Mouse (Mus musculus): ENCODE measurements around the gene Adamtsl3. TPM values are rescaled to one million over a fixed set of nuclear protein-coding genes. Genes with fewer than 3 reads are reported as not detected.

Gene Adamtsl3
- polyA plus RNA-seq, 1 experiment from 2014 or later, result 1.8 TPM

GRCm38 (mm10) chr7:82364567-82364966 lies 29.1 kb downstream of the Adamtsl3 start:
- H3K4me3 ChIP-seq (replicated peaks), result no peak overlapping the region
- H3K27me3 ChIP-seq (replicated peaks), result no peaks in the 10 kb centered on the region
- no peaks in the 10 kb centered on the region for H3K9me3 ChIP-seq (replicated peaks)
- no peaks in the 10 kb centered on the region for H3K4me1 ChIP-seq
- WGBS, result 89% methylated on average over 3 of the region's 3 CpGs
- no peak for ATAC-seq (ENCODE audit: low FRiP score)
- H3K27ac ChIP-seq (replicated peaks), result no peak overlapping the region
- H3K4me2 ChIP-seq, result no peak overlapping the region
- no peaks in the 10 kb centered on the region for H3K36me3 ChIP-seq
- H3K9ac ChIP-seq (replicated peaks), result no peak overlapping the region

- Histone ChIP-seq H3K9ac (replicated peaks) (no peak overlapping the region), H3K27me3 (replicated peaks) (no peaks in the 10 kb centered on the region), H3K36me3 (no peaks in the 10 kb centered on the region), H3K4me1 (no peaks in the 10 kb centered on the region), H3K4me3 (replicated peaks) (no peak overlapping the region), H3K4me2 (no peak overlapping the region), H3K9me3 (replicated peaks) (no peaks in the 10 kb centered on the region), H3K27ac (replicated peaks) (no peak overlapping the region)
- 85% methylated on average over 4 of the region's 4 CpGs for WGBS
- no peak for ATAC-seq (ENCODE audit: low FRiP score)
Measured at GRCm38 (mm10) chr7:82366056-82366455, 30.6 kb downstream of the Adamtsl3 start.

GRCm38 (mm10) chr7:82366471-82366870 lies 31.0 kb downstream of the Adamtsl3 start:
- 82% methylated on average over 5 of the region's 5 CpGs for WGBS
- Histone ChIP-seq H3K36me3 (no peaks in the 10 kb centered on the region), H3K27me3 (replicated peaks) (no peaks in the 10 kb centered on the region), H3K9ac (replicated peaks) (no peak overlapping the region), H3K27ac (replicated peaks) (no peak overlapping the region), H3K9me3 (replicated peaks) (no peaks in the 10 kb centered on the region), H3K4me1 (no peaks in the 10 kb centered on the region), H3K4me3 (replicated peaks) (no peak overlapping the region), H3K4me2 (no peak overlapping the region)
- ATAC-seq (ENCODE audit: low FRiP score), result no peak

- H3K4me2 ChIP-seq, result no peak overlapping the region
- no peak overlapping the region for H3K9ac ChIP-seq (replicated peaks)
- WGBS, result 56% methylated on average over 2 of the region's 2 CpGs
- no peaks in the 10 kb centered on the region for H3K36me3 ChIP-seq
- no peaks in the 10 kb centered on the region for H3K4me1 ChIP-seq
- H3K27ac ChIP-seq (replicated peaks), result no peak overlapping the region
- H3K4me3 ChIP-seq (replicated peaks), result no peak overlapping the region
- H3K27me3 ChIP-seq (replicated peaks), result no peaks in the 10 kb centered on the region
- ATAC-seq (ENCODE audit: low FRiP score), result no peak
- H3K9me3 ChIP-seq (replicated peaks), result no peaks in the 10 kb centered on the region
Measured at GRCm38 (mm10) chr7:82368047-82368446, 32.6 kb downstream of the Adamtsl3 start.

- H3K9ac ChIP-seq (replicated peaks), result no peak overlapping the region
- no peak overlapping the region for H3K4me3 ChIP-seq (replicated peaks)
- H3K9me3 ChIP-seq (replicated peaks), result no peaks in the 10 kb centered on the region
- 92% methylated on average over 8 of the region's 8 CpGs for WGBS
- no peaks in the 10 kb centered on the region for H3K36me3 ChIP-seq
- no peak for ATAC-seq (ENCODE audit: low FRiP score)
- no peak overlapping the region for H3K27ac ChIP-seq (replicated peaks)
- H3K4me1 ChIP-seq, result no peaks in the 10 kb centered on the region
- no peak overlapping the region for H3K4me2 ChIP-seq
- H3K27me3 ChIP-seq (replicated peaks), result no peaks in the 10 kb centered on the region
Measured at GRCm38 (mm10) chr7:82370132-82370531, 34.6 kb downstream of the Adamtsl3 start.

- 77% methylated on average over 3 of the region's 3 CpGs for WGBS
- H3K36me3 ChIP-seq, result no peaks in the 10 kb centered on the region
- H3K4me3 ChIP-seq (replicated peaks), result no peak overlapping the region
- H3K4me1 ChIP-seq, result no peaks in the 10 kb centered on the region
- H3K9me3 ChIP-seq (replicated peaks), result no peaks in the 10 kb centered on the region
- no peak overlapping the region for H3K9ac ChIP-seq (replicated peaks)
- ATAC-seq (ENCODE audit: low FRiP score), result no peak
- no peak overlapping the region for H3K27ac ChIP-seq (replicated peaks)
- no peaks in the 10 kb centered on the region for H3K27me3 ChIP-seq (replicated peaks)
- H3K4me2 ChIP-seq, result no peak overlapping the region
Measured at GRCm38 (mm10) chr7:82371411-82371810, 35.9 kb downstream of the Adamtsl3 start.

- no peak overlapping the region for H3K4me2 ChIP-seq
- no peak overlapping the region for H3K4me3 ChIP-seq (replicated peaks)
- no peak for ATAC-seq (ENCODE audit: low FRiP score)
- H3K4me1 ChIP-seq, result no peaks in the 10 kb centered on the region
- H3K9ac ChIP-seq (replicated peaks), result no peak overlapping the region
- WGBS, result 81% methylated on average over 1 of the region's 1 CpGs
- H3K9me3 ChIP-seq (replicated peaks), result no peaks in the 10 kb centered on the region
- H3K27ac ChIP-seq (replicated peaks), result no peak overlapping the region
- H3K36me3 ChIP-seq, result no peaks in the 10 kb centered on the region
- no peaks in the 10 kb centered on the region for H3K27me3 ChIP-seq (replicated peaks)
Measured at GRCm38 (mm10) chr7:82378311-82378710, 42.8 kb downstream of the Adamtsl3 start.

GRCm38 (mm10) chr7:82379765-82380164 lies 44.3 kb downstream of the Adamtsl3 start:
- no peak overlapping the region for H3K27ac ChIP-seq (replicated peaks)
- no peak for ATAC-seq (ENCODE audit: low FRiP score)
- 90% methylated on average over 7 of the region's 7 CpGs for WGBS
- no peaks in the 10 kb centered on the region for H3K27me3 ChIP-seq (replicated peaks)
- H3K36me3 ChIP-seq, result no peaks in the 10 kb centered on the region
- no peak overlapping the region for H3K9ac ChIP-seq (replicated peaks)
- no peak overlapping the region for H3K4me3 ChIP-seq (replicated peaks)
- H3K4me2 ChIP-seq, result no peak overlapping the region
- H3K9me3 ChIP-seq (replicated peaks), result no peaks in the 10 kb centered on the region
- H3K4me1 ChIP-seq, result no peaks in the 10 kb centered on the region

GRCm38 (mm10) chr7:82382843-82383535 lies 47.5 kb downstream of the Adamtsl3 start:
- no peak for ATAC-seq (ENCODE audit: low FRiP score)
- 70% methylated on average over 4 of the region's 4 CpGs for WGBS
- Histone ChIP-seq H3K36me3 (no peaks in the 10 kb centered on the region), H3K9ac (replicated peaks) (no peak overlapping the region), H3K4me3 (replicated peaks) (no peak overlapping the region), H3K27ac (replicated peaks) (no peak overlapping the region), H3K4me1 (no peaks in the 10 kb centered on the region), H3K27me3 (replicated peaks) (no peaks in the 10 kb centered on the region), H3K4me2 (no peak overlapping the region), H3K9me3 (replicated peaks) (no peaks in the 10 kb centered on the region)

GRCm38 (mm10) chr7:82383536-82383848 lies 48.0 kb downstream of the Adamtsl3 start:
- no peaks in the 10 kb centered on the region for H3K4me1 ChIP-seq
- no peaks in the 10 kb centered on the region for H3K27me3 ChIP-seq (replicated peaks)
- H3K4me3 ChIP-seq (replicated peaks), result no peak overlapping the region
- no peaks in the 10 kb centered on the region for H3K9me3 ChIP-seq (replicated peaks)
- H3K27ac ChIP-seq (replicated peaks), result no peak overlapping the region
- H3K9ac ChIP-seq (replicated peaks), result no peak overlapping the region
- no peak overlapping the region for H3K4me2 ChIP-seq
- ATAC-seq (ENCODE audit: low FRiP score), result no peak
- no peaks in the 10 kb centered on the region for H3K36me3 ChIP-seq
- WGBS, result 72% methylated on average over 3 of the region's 3 CpGs

- H3K4me3 ChIP-seq (replicated peaks), result no peak overlapping the region
- H3K4me2 ChIP-seq, result no peak overlapping the region
- no peaks in the 10 kb centered on the region for H3K36me3 ChIP-seq
- H3K9me3 ChIP-seq (replicated peaks), result no peaks in the 10 kb centered on the region
- H3K9ac ChIP-seq (replicated peaks), result no peak overlapping the region
- no peak overlapping the region for H3K27ac ChIP-seq (replicated peaks)
- ATAC-seq (ENCODE audit: low FRiP score), result no peak
- WGBS, result 95% methylated on average over 3 of the region's 3 CpGs
- H3K27me3 ChIP-seq (replicated peaks), result no peaks in the 10 kb centered on the region
- no peaks in the 10 kb centered on the region for H3K4me1 ChIP-seq
Measured at GRCm38 (mm10) chr7:82387121-82387520, 51.6 kb downstream of the Adamtsl3 start.

GRCm38 (mm10) chr7:82394435-82395186 lies 59.1 kb downstream of the Adamtsl3 start:
- no peaks in the 10 kb centered on the region for H3K27me3 ChIP-seq (replicated peaks)
- peaks cover 9% of the 10 kb centered on the region; the same call in 1 of the 2 replicates for H3K4me1 ChIP-seq
- WGBS, result 58% methylated on average over 6 of the region's 6 CpGs
- no peaks in the 10 kb centered on the region for H3K36me3 ChIP-seq
- no peak overlapping the region for H3K9ac ChIP-seq (replicated peaks)
- H3K4me2 ChIP-seq, result no peak overlapping the region
- H3K27ac ChIP-seq (replicated peaks), result no peak overlapping the region
- no peak for ATAC-seq (ENCODE audit: low FRiP score)
- no peak overlapping the region for H3K4me3 ChIP-seq (replicated peaks)
- H3K9me3 ChIP-seq (replicated peaks), result no peaks in the 10 kb centered on the region
